Mouse (Mus musculus): ENCODE results near the gene Afmid.
"Not testable (repeated sequence)": the region's sequence is repeated elsewhere in the genome, so short reads cannot be mapped to it uniquely, and the experiment has no call there.

The Afmid gene

DNA sequence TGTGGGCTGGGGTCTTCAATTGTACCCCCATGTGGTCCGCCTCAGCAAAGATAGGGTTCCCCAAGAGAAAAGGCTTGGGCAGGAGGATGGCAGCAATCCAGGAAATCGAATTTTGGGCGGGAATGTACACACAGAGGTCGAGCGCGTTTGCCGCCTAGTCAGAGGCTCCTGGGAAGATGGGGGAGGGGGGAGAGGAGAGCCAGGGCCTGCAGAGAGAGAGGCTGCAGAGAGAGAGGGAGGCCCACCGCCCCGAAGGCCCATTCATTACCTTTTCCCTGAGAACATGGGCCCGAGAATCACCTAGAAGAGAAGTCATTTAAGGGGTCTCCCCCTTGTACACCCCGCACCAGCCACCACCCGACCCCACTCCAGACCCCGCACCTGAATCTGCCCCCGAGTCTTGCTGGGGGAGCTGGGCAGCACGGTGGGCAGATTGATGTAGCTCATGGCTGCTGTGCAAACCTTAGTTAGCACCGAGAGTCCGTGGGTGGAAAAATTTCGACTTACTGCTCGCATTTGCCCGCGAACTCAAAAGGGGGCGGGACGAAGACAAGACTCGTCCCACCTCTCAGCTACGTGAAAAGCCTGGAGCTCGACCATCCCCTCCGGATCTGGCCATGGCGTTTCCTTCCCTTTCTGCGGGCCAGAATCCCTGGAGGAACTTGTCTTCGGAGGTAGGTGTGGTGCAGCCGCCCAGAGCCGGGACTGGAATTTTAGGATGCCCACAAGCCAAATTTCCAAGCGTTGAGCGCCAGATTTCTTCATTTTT is at the start of gene Afmid, which contains the start of gene Tk1:
TSS of gene Afmid (plus strand) at position 592 of the 769 bp plus-strand sequence.
TSS of gene Tk1 (minus strand) at position 760 of the 769 bp plus-strand sequence.
- peak; percentile 62 for DNase-seq

DNA sequence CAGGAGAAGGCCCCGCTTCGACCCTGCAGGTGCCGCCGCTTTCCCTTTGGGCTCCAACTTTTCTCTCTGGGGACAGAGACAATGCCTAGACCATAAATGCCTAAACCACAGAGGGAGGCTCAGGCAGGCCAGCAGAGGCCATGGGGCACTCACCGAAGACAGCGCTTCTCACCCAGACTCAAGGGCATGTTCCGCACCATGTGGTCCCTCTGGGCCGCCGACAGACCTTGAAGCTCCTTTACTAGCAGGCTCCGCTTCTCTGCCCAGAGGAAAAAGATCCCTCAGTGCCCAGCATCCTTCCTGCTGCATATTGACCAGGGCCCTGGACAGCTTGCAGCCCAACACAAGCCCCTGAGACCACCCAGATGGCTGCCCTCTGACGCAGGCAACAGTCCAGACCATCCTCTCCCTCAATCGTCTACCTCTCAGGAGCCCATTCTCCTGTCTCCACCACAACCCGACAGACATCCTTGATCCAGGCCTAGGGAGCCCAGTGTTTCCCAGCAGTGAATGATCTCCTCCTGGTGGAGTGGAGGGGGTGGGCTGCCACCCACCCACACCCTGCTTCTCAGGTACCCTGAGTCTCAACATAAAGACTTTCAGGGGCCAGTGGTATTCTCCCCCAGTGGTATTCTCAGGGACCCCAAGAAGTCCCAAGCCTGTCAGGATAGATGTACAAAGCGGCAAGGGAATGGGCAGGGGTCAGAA is 49.5 kb upstream of the Afmid start:
- no peak for DNase-seq

DNA sequence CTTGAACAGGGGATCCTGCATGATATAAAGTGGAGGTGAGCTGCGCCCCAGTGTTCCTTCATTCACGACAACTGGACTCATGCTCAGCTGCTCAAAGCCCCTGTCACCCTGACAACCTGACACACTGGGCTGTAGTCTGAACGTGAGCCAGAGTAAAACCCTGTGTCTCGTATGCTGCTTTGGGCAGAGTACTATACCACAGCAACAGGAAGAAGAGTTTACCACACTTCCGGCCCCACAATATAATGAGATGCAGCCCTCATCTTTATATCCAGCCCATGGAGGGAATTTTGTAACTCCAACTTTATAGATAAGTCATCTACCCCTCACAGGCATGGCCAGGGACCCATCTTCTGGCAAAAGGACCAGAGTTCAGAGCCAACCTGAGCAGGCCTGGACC is 48.6 kb upstream of the Afmid start:
- no peak for DNase-seq

DNA sequence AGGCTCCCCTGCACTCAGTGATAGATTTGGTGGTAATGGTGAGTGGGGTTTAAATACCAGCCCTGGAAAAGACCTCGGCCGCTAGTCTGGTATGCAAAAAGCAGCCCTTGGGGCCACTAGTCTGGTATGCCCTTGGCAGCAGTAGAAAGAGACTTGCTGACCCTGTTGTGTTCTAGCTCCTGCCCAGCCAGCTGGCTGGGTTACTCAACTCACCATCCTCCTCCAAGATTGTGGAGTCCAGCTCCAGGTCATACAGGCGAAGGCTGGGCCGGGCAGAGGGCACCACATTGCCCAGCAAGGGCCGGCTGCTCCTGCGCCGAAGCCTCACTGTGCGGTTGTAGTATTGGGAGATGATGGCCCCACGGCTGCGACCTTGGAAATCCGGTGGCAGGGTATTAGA is 47.7 kb upstream of the Afmid start:
- DNase-seq = no peak

DNA sequence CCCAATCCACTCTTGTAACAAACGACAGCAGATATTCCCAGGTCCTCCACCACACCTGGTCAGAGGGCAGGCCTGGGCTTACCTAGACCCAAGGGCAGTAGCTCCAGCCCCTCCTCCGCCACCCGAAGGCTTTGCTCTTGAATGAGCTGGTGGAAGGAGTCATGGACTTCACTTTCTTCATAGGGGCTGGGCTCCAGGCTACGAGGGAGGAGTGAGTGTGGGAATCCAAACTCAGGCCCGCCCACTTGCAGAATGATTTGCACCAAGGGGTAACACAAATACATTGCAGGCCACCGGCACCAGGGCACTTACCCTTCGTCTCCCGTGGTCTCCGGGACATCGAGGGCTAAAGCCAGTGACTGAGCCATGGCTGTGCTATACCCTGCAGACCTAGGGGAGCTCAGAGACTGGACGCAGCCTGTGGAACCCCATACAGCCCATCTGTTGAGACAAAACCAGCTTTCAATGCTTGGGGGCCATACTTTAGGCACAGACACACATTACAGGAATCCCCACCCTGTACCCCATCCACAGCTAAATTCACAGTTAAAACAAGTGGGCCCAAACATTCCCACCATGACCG is 46.8 kb upstream of the Afmid start:
- no peak for DNase-seq

DNA sequence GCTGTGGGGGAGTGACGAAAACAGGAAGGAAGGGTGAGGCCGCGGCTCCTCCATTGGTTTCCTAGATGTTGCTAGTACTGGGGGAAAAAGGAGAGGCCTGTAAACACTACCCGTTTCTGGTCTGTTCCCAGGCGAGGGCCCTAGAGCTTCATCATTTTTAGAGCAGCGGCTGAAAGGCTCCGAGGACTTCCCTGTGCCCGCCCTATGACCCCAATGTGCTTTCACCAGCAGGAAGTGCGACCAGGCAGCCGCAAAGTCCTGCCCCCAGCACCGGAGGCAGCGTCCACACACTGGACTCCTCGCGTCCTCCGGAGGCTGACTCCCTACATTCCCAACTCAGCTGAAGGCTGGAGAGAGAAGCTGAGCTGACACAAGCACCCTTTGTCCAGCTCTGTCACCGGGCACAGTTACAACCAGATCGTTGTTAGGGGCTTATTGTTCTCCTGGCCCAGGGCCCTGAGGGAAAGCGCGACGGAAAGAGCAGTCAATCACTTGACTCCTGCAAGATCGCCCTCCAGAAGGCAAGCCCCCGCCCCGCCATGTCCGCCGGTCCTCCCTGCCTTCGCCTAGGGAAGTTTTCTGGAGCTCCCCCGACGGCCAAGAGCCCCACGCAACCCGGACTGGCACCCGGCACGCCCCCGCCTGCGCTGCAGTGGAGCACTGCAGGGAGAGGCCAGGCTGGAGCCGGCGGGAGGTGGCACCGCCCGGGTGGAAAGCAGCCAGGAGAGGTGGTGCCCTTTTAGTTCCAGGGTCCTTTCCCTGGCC is 46.1 kb upstream of the Afmid start:
- no peak for DNase-seq

DNA sequence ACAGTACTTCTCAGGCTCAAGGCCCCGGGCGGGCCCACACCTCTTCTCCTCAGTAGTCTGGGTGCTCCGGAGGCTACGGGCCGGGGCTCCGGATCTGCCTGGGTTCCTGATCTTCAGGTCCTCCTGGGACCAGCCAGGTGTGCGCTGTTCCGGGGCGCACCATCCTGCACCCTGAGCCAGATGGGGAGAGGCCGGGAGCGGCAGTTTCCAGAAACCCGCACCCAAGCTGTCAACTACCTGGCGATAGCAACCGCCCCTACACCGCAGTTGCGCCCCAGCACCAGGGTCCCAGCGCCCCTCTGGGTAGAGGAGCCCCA is 45.6 kb upstream of the Afmid start:
- no peak for DNase-seq

DNA sequence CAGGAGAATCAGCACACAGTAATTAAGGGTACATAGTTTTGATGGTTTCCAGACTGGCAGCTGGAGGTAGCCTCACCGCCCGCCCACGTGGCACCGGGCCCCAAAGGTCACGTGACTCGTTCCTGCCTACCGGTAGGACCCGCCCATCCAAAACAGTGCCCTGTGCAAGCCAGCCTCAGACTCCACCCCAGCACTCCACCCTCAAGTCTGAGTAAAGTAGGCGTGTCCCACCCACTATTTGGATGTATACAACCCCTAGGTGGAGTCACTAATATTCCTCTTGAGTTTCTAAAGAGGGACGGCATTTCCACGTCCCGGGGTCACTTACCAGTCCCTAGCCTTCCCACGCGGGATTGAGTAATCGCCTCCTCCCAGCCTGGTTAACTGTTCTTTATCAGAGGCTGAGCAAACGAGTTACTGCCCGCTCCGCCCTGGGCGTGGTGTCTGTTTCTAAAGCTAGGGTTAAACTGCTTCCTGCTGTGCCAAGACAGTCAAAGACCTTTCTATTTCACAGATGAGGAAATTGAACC is 45.1 kb upstream of the Afmid start:
- no peak for DNase-seq

DNA sequence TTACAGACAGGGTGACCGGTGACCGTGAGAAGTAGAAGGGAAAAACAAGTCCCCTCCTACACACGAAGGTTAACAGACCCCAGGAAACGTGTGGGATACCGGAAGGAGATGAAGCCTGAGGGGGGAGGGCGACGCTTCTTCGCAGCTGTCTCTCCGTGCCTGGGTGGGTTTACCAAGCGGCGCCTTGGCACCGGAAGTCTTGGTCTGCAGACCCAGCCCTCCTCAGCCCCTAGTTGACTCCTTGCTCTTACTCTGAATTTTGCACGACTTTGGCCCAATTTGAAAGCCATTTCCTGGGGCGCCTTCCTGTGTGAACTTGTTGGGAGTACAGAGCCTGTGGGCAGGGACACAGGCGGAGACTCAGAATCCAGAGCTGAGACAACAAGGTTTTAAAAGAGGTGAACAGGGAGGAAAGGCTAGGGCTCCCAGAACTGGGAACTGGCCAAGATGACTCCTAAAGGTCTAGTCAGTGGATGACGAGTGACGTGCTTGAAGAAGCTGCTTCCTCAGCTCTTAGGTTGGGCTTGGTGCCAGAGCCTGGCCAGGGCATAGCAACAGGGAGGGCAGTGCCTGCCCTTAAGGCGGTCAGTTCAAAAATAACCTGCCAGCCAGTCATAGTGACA is 44.4 kb upstream of the Afmid start:
- DNase-seq = no peak

DNA sequence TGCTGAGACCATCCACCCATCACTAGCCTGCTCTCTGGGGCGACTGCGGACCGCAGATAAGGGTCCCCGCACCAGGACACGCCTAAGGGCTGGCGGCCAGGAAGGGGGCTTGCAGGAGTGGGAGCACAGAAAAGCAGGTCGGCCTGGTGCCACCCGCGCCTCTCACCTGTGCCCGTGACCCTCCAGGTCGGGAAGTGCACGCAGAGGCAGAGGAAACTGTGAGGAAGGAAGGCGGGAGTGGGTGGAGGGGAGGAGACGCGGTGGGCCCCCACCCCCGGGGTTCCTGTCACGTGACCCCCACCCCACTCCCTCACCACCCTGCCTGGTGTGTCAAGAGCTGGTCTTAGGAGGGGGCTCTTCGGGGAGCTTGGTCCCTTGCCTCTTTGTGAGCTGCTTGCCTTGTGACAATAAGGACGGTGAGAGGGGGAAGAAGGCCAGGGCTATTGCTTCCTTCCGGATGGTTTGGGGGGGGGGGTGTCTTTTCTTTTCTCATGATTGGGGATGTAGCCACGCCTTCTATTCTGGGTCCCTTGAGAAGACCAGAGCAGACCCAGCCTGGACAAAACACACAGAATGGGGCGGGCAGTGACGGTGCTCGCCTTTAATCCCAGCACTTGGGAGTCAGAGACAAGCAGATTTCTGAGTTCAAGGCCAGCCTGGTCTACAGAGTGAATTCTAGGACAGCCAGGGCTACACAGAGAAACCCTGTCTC is 43.6 kb upstream of the Afmid start, which contains the start of the genes Tmc8 and Tmc6:
TSS of gene Tmc8 (plus strand) at position 84 of the 712 bp plus-strand sequence.
TSS of gene Tmc6 (minus strand) at position 206 of the 712 bp plus-strand sequence.
- DNase-seq = no peak

DNA sequence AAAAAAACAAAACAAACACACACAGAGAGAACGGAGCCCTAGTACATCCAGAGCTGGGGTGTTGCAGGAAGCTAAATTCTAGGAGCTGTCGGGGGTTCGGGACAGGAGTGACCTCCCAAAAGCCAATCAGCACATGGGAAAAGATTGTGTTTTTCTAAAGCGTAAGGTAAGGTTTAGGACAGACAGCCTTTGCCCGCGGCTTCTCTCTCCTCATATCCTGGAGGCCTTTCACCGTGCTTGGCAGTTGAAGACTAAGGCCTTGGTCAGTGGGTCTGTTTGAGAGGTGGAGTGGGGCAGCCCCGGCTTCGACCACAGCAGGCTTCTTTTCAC is 43.1 kb upstream of the Afmid start:
- DNase-seq = no peak

DNA sequence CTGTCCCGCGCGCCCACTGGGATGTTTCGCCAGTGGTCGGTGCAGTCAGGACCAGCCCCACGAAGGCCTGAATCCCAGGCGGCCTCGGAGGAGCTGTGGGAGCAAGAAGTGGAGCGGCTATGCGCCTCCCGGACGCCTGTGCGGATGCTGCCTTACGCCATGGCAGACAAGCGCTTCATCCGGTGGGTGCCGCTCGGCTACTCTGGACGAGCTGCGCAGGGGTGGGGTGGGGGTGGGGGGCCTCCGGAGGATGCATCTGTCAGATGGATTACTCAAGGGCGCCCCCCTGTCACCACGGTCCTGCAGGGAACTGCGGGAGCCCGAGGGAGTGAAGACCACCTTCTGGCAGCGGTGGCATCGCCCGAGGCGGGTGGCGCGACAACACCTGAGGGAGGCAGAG is 42.6 kb upstream of the Afmid start:
- DNase-seq = peak; percentile 81

DNA sequence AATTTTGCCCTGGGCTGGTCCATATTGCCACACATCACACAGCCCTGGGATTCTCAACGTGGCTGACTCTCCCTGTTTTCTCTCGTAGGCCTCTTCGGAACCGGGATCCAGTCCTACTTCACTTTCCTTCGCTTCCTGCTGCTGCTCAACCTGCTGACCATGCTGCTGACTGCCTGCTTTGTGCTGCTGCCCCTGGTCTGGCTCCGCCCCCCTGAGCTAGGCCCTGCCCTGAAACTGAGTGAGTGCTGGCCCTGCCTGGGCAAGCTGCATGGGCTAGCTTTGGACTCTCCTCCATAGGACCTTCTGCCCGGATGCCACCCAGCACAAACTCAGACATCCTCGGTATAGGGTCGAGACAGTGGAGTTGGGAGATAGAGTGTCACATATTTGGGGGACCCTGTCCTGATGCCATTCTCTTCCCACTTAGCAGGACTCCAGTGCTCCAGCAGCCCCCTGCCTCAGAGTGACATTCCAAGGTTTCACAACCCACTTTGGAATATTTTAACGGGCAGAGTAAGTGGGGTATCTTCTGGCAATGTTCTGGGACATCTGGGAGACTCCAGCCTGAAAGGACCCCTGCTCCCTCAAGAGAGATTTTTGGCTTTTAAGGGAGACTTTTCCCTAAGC is 41.9 kb upstream of the Afmid start:
- no peak for DNase-seq

DNA sequence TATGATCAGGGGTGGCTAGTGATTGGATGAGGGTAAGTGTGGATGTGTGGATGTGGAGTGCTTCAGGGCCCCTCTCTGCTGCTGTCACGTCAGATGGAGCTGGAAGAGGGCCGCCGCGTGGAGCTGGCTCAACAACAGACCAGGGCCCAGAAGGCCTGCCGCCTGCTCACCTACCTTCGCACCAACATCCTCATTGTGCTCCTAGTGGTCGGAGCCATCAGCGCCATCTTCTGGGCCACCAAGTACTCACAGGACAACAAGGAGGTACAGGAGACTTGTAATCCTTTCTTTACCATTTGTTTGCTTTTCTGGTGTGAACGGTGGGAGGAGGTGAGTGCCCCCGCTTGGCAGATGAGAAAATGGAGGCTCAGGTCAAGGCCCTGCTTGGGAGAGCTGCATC is 39.4 kb upstream of the Afmid start:
- DNase-seq = no peak

DNA sequence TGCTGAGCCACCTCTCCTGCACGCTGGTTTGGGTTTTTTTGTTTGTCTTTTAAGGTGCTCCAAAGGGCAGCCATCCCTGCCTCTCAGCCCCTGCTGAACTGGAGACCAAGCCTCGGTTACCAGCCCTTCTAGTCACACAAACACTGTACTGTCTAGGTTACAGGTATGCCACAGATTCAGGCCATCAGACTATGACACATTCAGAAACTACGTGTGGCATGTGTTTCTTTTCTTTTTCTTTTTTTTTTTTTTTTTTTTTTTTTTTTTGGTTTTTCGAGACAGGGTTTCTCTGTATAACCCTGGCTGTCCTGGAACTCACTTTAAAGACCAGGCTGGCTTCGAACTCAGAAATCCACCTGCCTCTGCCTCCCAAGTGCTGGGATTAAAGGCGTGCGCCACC is 37.2 kb upstream of the Afmid start:
- DNase-seq = not testable (repeated sequence)

DNA sequence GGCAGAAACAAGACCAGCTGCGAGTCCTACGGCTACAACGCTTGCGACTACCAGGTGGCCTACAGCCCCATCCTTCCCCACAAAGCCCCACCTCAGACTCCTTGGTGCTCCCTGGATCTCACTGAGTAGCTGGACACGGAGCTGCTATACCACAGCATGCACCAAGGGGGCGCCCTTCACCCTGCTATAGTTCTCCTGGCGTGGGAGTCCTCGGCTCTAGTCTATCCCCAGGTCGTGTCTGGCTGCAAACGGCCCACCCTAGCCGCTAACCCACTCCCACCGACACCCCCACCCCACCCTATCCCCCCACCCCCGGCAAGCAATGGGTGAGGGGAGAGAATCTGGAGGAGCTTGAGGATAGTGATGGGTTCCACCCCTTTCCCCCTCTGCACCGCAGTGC is 35.4 kb upstream of the Afmid start:
- peak; percentile 61 for DNase-seq

DNA sequence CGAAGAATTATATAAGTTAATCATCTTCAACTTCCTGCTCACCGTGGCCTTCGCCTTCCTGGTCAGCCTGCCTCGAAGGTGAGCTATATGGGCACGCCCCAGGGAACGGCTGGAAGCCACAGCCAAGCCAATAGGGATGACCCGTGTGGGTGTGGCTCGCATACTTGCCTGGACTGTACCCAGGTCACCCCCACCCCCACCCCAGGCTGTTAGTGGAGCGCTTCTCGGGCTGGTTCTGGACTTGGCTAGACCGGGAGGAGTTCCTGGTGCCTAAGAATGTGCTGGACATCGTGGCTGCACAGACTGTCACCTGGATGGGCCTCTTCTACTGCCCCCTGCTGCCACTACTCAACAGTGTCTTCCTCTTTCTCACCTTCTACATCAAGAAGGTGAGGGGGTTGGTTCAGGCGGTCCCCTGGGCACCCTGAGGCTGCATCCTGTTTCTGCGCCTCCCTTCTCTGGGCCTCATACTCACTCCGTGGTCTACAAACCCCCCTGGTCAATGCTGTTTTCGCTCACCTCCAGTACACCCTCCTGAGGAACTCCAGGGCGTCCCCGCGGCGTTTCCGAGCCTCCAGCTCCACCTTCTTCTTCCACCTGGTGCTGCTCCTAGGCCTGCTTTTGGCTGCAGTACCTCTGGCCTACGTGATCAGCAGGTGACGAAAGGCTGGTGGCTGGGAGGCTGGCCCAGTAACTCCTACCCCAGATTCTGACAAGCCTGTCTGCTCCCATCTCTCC is 34.9 kb upstream of the Afmid start:
- DNase-seq = no peak

DNA sequence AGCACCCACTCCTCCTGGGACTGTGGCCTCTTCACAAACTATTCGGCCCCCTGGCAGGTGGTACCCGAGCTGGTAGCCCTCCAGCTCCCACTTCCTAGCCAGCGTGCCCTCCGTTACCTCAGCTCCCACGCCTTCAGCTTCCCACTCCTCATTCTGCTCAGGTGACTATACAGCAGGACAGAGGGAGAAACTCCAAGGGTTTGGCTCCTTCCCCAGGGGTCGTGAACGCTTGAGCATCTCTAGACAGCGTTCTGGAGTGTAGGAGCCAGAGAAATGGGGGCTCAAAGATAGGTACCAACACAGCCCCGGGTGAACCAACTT is 34.3 kb upstream of the Afmid start:
- no peak for DNase-seq

DNA sequence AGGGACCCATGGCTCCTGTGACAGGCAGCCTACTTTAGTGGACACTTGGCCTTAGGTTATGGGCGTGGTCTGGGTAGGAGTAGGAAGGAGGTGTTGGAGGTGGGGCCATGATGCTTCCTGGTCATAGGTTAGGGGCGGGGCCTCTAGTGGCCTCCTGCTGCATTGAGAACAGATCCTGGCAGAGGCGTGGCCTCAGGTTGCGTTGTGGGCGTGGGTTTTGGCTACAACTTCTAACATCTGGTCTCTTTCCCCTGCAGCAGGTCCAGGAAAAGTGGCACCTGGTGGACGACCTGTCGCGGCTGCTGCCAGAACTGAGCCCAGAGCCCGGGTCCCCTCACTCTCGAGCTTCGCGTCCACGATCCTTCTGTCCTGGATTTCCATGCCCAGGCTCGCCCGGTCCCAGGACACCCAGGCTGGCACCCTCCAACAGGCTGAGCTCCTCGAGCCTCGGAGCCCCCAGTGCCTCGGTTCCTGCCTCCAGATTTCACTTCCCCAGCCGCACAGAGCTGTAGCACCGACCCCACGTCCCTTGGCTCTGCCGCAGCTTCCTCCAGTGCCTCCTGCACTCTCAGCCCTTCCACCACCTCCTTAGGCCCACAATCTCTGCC is 33.3 kb upstream of the Afmid start:
- no peak for DNase-seq

DNA sequence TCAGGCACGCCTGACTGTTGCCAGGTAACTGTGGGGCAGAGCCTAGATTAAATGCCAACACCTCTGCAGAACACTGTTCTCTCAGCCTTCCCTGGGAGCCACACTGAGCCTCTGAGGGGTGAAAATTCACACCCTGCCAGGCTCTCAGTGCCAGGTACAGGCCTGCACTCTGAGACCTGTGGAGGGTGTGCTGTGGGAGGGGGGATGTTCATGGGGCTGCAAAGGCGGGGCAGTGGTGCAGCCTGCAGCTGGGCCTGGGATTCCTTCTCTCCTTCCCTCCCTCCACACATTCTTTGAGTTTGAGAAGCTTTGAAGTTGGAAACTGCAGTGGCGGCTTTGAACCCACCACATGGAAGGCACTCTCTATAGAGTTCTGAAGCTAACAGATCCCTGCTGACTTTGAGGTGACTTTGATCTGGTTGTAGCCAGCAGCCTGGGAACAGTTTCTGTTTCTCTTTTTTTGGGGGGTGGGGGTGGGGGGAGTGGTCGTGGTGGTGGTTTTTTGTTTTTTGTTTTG is 31.6 kb upstream of the Afmid start:
- DNase-seq = no peak

All from right cerebral cortex, postnatal 4 days (tissue).